Mouse (Mus musculus) hindbrain, embryonic 13.5 days (tissue): ENCODE measurements at regions not wholly inside any gene's neighbourhood (a gene's known extent, or its start where the extent isn't known, plus 50 kb on each side); places are given as distances from the start of the nearest gene placed in this dataset.
"Not testable (repeated sequence)": the region's sequence is repeated elsewhere in the genome, so short reads cannot be mapped to it uniquely, and the experiment has no call there.

ENCODE experiments used
- ATAC-seq: fragments of 200-750 bp; cut with Nextera tagmentation; 2 replicates; pipeline ENCODE4 v1.8.0; 2017; ENCODE audit warnings: moderate TSS enrichment; ENCODE audit not compliant: low FRiP score
- H3K27ac ChIP-seq: fragments of 300-500 bp; sonication (generic); 2 replicates; pipeline ENCODE4 v1.5.1; 2015; ENCODE audit warnings: inconsistent platforms, mild to moderate bottlenecking, moderate library complexity
- H3K27me3 ChIP-seq: fragments of 300-500 bp; sonication (generic); 2 replicates; pipeline ENCODE4 v1.6.1; 2015; ENCODE audit warnings: mild to moderate bottlenecking, inconsistent platforms
- H3K36me3 ChIP-seq: fragments of 300-500 bp; sonication (generic); 2 replicates; pipeline ENCODE4 v1.6.1; 2015; ENCODE audit warnings: mild to moderate bottlenecking, inconsistent platforms
- H3K4me1 ChIP-seq: fragments of 300-500 bp; sonication (generic); replicated peaks from 2 replicates; pipeline ENCODE4 v1.6.1; 2015; ENCODE audit warnings: inconsistent platforms
- H3K4me2 ChIP-seq: fragments of 300-500 bp; sonication (generic); 2 replicates; pipeline ENCODE4 v1.6.1; 2015; ENCODE audit warnings: inconsistent platforms, mild to moderate bottlenecking, moderate library complexity
- H3K4me3 ChIP-seq: fragments of 300-500 bp; sonication (generic); 2 replicates; pipeline ENCODE4 v1.5.1; 2015; ENCODE audit warnings: mild to moderate bottlenecking, inconsistent platforms
- H3K9ac ChIP-seq: fragments of 300-500 bp; sonication (generic); 2 replicates; pipeline ENCODE4 v1.6.1; 2015; ENCODE audit warnings: mild to moderate bottlenecking, inconsistent platforms
- H3K9me3 ChIP-seq: fragments of 300-500 bp; sonication (generic); 2 replicates; pipeline ENCODE4 v1.6.1; 2016; ENCODE audit warnings: inconsistent platforms
- WGBS: fragments of 180-500 bp; shearing (Covaris S2); methylation state at CpG from one replicate; pipeline ENCODE4 v1.1.7; 2015; 5-methylcytosine and 5-hydroxymethylcytosine counted together

DNA sequence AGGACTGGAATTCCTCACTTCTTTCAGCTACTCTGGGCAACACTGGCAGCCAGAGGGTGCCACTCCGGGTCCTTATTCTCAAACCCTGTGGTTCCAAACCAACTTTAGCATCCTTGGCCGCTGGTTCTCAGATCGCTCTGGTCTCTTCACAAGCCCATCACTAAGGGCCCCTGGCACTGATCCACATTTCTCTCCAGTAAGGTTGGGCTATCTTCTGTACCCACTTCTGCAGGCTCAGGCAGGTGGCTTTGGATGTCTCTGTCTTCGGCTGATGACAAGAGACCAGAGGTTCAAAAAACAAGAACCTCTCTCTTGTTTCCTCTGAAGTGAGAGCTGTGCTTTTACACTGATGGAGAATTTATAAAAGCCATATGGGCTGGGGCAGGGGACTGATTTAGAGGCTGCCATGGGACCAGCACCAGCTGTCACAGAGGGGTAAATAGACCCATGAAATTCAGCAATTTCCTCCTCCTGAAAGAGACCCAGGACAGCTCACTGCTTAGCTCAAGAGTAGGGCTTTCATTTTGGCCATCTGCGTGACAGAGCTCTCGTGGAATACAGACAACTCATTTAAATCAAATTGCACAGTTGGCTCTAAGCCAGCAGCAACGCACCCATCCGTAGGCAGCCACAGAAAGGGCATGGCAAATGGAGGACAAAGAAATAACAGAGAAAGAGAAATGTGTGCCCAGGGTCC lies 54.3 kb upstream of the Dynlt1c start:
- H3K4me1 ChIP-seq, H3K9ac ChIP-seq, H3K9me3 ChIP-seq, H3K4me3 ChIP-seq, H3K27me3 ChIP-seq, H3K36me3 ChIP-seq, H3K4me2 ChIP-seq, H3K27ac ChIP-seq: not testable (repeated sequence)
- no CpG with 5 or more reads among the region's 8 CpGs for WGBS
- ATAC-seq, result peak; percentile 85

DNA sequence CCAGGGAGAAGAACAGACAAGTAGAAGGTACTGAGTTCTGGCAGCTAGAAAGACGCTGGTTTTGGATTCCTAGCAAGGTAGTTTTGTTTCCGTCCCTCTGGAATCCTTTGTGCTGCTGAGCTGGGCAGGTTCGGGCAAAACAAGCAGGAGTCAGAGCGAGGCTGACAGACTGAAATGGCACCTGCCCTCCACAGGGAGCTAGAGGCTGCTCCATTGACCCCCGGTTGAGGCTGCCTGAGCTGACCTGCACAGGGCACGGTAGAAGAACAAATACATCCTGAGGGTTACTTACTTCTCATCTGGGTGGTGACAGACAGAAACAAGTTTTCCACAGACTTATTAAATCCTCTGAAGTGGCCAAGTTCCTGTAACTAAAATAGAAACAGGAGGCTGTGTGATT lies 53.5 kb upstream of the Dynlt1c start:
- no CpG with 5 or more reads among the region's 6 CpGs for WGBS
- not testable (repeated sequence) for H3K4me2 ChIP-seq, H3K4me3 ChIP-seq, H3K36me3 ChIP-seq, H3K4me1 ChIP-seq, H3K9ac ChIP-seq, H3K27ac ChIP-seq, H3K27me3 ChIP-seq, H3K9me3 ChIP-seq
- peak; percentile 56; the same call in 1 of the 2 replicates for ATAC-seq
